Mouse (Mus musculus): Measurements from ENCODE around the gene Lyzl6. TPM values are rescaled to one million over a fixed set of nuclear protein-coding genes. Genes with fewer than 3 reads are reported as not detected.

The Lyzl6 gene
- polyA plus RNA-seq, 2 experiments: not detected

DNA sequence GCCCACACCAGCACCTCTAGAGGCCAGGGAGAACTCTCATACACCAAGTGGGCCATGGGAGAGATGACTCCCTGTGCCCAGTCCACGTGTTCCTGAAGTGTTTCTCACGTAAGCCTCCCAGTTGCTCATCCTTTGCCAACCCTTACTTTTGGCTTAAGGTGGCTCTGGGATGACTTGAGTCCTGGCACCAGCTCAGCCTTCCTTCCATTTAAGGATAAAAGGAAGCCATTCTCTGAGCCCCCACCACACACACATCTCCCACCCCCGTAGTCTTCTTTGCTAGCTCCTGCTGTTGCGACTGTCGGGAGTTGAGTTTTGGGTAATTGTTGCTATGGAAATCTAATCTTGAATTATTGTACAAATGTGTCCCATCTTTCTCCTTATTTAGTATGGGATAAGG is 23.9 kb upstream of the Lyzl6 start:
- H3K9me3 ChIP-seq (ENCODE audit: control insufficient read depth, low read length): no peaks in the 10 kb centered on the region
- peaks cover 11% of the 10 kb centered on the region; the same call in 1 of the 2 replicates for H3K4me1 ChIP-seq (ENCODE audit: control insufficient read depth, insufficient read depth, low read length)
- ATAC-seq (ENCODE audit: low FRiP score, low read depth) (no peak), DNase-seq (ENCODE audit: low spot score) (no peak)
- 0 out of 2 replicates have a peak, but pooled peaks cover 4% of the 10 kb centered on the region for H3K27me3 ChIP-seq (ENCODE audit: control insufficient read depth, insufficient read depth, low read length)
- H3K36me3 ChIP-seq (ENCODE audit: control insufficient read depth, insufficient read depth, low read length): no peaks in the 10 kb centered on the region
- no peak for TF ChIP-seq POLR2A (IDR thresholded peaks at IDR 0.05; ENCODE audit: borderline replicate concordance, extremely low read depth, insufficient read depth, insufficient read length)
- H3K4me3 ChIP-seq (replicated peaks; ENCODE audit: low read length): no peak overlapping the region
- no peak overlapping the region for H3K27ac ChIP-seq (replicated peaks; ENCODE audit: low read depth, low read length)
- H3K9ac ChIP-seq (ENCODE audit: low read depth, low read length, severe bottlenecking): no peak overlapping the region
- 84% methylated on average over 5 of the region's 5 CpGs for WGBS
- no peak overlapping the region for H3K4me2 ChIP-seq (replicated peaks; ENCODE audit: low read depth, low read length, severe bottlenecking)

DNA sequence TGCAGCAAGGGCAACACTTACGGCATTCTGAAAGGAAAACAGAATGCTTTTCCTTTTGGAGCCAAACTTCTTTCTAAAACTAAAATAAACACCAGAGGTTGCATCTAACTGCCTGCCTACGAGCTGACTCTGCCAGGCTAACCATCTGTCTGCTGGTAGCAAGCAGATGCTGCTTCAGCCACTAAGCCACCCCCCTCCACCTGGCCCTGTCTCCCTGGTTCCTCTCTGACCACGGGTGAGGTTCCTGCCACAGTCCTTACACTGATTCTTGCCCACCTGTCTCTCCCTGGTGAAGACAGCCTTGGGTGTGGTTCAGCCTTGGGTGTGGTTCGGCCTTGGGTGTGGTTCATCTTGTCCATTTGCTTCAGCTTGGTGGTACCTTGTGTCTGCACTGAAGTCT is 23.2 kb upstream of the Lyzl6 start:
- Histone ChIP-seq H3K36me3 (ENCODE audit: control insufficient read depth, insufficient read depth, low read length) (no peaks in the 10 kb centered on the region), H3K27me3 (ENCODE audit: control insufficient read depth, insufficient read depth, low read length) (0 out of 2 replicates have a peak, but pooled peaks cover under 1% of the 10 kb centered on the region), H3K4me3 (replicated peaks; ENCODE audit: low read length) (no peak overlapping the region), H3K4me1 (ENCODE audit: control insufficient read depth, insufficient read depth, low read length) (peaks cover 6% of the 10 kb centered on the region; the same call in 1 of the 2 replicates), H3K27ac (replicated peaks; ENCODE audit: low read depth, low read length) (no peak overlapping the region), H3K9me3 (ENCODE audit: control insufficient read depth, low read length) (no peaks in the 10 kb centered on the region), H3K4me2 (replicated peaks; ENCODE audit: low read depth, low read length, severe bottlenecking) (no peak overlapping the region), H3K9ac (ENCODE audit: low read depth, low read length, severe bottlenecking) (no peak overlapping the region)
- DNase-seq (ENCODE audit: low spot score) (no peak), ATAC-seq (ENCODE audit: low FRiP score, low read depth) (no peak)
- 63% methylated on average over 4 of the region's 4 CpGs for WGBS
- no peak for TF ChIP-seq POLR2A (IDR thresholded peaks at IDR 0.05; ENCODE audit: borderline replicate concordance, extremely low read depth, insufficient read depth, insufficient read length)

DNA sequence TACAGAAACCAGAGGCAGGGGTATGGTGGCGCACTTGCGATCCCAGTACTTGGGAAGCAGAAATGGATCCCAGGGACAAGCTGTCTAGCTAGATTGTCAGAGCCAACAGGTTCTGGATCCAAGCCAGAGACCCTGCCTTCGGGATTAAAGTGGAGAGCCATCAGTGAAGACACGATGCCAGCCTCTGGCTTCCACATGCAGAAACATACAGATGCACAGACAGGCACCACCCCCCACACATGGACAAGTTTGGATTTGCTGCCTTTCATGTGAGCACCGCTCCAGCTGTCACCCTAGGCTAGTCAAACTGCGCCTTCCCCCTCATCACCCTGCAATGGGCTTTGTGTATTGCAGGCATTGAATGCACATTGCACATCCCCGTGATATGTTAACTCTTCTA is 19.5 kb upstream of the Lyzl6 start:
- ATAC-seq (ENCODE audit: low FRiP score, low read depth) (no peak), DNase-seq (ENCODE audit: low spot score) (no peak)
- no peak overlapping the region for H3K4me3 ChIP-seq (replicated peaks; ENCODE audit: low read length)
- no peak for TF ChIP-seq POLR2A (IDR thresholded peaks at IDR 0.05; ENCODE audit: borderline replicate concordance, extremely low read depth, insufficient read depth, insufficient read length)
- no peak overlapping the region for H3K4me2 ChIP-seq (replicated peaks; ENCODE audit: low read depth, low read length, severe bottlenecking)
- H3K9ac ChIP-seq (ENCODE audit: low read depth, low read length, severe bottlenecking): no peak overlapping the region
- no peaks in the 10 kb centered on the region for H3K36me3 ChIP-seq (ENCODE audit: control insufficient read depth, insufficient read depth, low read length)
- H3K4me1 ChIP-seq (ENCODE audit: control insufficient read depth, insufficient read depth, low read length): no peaks in the 10 kb centered on the region
- no peaks in the 10 kb centered on the region for H3K27me3 ChIP-seq (ENCODE audit: control insufficient read depth, insufficient read depth, low read length)
- no peak overlapping the region for H3K27ac ChIP-seq (replicated peaks; ENCODE audit: low read depth, low read length)
- H3K9me3 ChIP-seq (ENCODE audit: control insufficient read depth, low read length): no peaks in the 10 kb centered on the region
- WGBS: 82% methylated on average over 7 of the region's 7 CpGs

DNA sequence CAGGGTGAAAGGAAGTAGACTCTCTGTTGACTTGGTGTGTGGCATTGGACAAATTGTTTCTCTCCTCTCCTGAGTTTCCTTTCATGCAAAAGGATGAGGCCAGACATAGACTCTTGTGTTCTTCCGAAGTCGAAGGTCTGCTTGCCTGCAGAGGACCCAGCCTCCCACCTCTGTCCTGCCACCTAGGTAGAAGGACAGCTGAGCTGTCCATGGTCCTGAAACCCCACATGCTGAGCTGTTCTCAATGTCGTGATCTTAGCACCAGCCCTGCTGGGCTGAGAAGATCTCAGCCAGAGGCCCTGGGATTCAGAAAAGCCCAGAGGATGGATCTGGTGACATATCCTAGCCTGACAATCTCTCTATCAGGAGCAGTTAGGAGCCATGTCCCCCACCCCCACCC is 17.8 kb upstream of the Lyzl6 start:
- 7% methylated on average over 3 of the region's 3 CpGs for WGBS
- no peak overlapping the region for H3K4me3 ChIP-seq (replicated peaks; ENCODE audit: low read length)
- ATAC-seq (ENCODE audit: low FRiP score, low read depth) (no peak), DNase-seq (ENCODE audit: low spot score) (peak; percentile 80)
- no peaks in the 10 kb centered on the region for H3K4me1 ChIP-seq (ENCODE audit: control insufficient read depth, insufficient read depth, low read length)
- H3K4me2 ChIP-seq (replicated peaks; ENCODE audit: low read depth, low read length, severe bottlenecking): no peak overlapping the region
- H3K9me3 ChIP-seq (ENCODE audit: control insufficient read depth, low read length): no peaks in the 10 kb centered on the region
- peaks cover 12% of the 10 kb centered on the region for H3K27me3 ChIP-seq (ENCODE audit: control insufficient read depth, insufficient read depth, low read length)
- H3K9ac ChIP-seq (ENCODE audit: low read depth, low read length, severe bottlenecking): no peak overlapping the region
- TF ChIP-seq POLR2A (IDR thresholded peaks at IDR 0.05; ENCODE audit: borderline replicate concordance, extremely low read depth, insufficient read depth, insufficient read length): no peak
- H3K27ac ChIP-seq (replicated peaks; ENCODE audit: low read depth, low read length): no peak overlapping the region
- H3K36me3 ChIP-seq (ENCODE audit: control insufficient read depth, insufficient read depth, low read length): no peaks in the 10 kb centered on the region

DNA sequence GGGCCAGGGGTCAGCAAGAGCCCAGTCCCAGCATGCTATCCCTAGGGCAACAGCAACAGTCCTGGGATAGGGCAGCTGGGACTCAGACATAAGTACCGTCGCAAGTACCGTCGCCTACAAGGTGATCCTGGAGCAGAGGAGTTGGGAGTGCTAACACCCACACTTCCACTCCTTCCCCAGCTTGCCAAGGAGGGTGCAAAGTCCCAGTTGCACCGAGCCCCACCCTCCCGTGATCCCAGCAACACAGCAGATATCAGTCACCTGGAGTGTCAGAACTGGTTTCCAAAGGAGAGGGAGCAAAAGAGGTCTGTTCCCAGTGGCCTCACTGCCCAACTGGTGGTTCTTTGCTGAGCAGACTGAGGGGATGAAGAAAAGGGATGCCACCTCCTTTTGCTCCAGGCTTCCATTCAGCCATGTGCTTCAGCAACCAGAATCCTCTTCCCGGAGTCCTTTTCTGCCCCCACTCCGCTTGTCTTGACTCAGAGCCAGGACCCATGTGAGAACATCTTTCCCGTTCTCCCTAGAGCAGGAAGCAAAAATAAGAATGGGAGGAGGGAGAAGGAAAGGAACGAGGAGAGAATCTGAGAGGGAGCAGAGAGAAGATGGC is 14.8 kb upstream of the Lyzl6 start:
- TF ChIP-seq POLR2A (IDR thresholded peaks at IDR 0.05; ENCODE audit: borderline replicate concordance, extremely low read depth, insufficient read depth, insufficient read length): no peak
- Histone ChIP-seq H3K27ac (replicated peaks; ENCODE audit: low read depth, low read length) (no peak overlapping the region), H3K27me3 (ENCODE audit: control insufficient read depth, insufficient read depth, low read length) (peaks cover 41% of the 10 kb centered on the region), H3K4me3 (replicated peaks; ENCODE audit: low read length) (no peak overlapping the region), H3K9ac (ENCODE audit: low read depth, low read length, severe bottlenecking) (no peak overlapping the region), H3K9me3 (ENCODE audit: control insufficient read depth, low read length) (no peaks in the 10 kb centered on the region), H3K36me3 (ENCODE audit: control insufficient read depth, insufficient read depth, low read length) (no peaks in the 10 kb centered on the region), H3K4me2 (replicated peaks; ENCODE audit: low read depth, low read length, severe bottlenecking) (no peak overlapping the region), H3K4me1 (ENCODE audit: control insufficient read depth, insufficient read depth, low read length) (peaks cover 6% of the 10 kb centered on the region)
- WGBS: 67% methylated on average over 10 of the region's 10 CpGs
- ATAC-seq (ENCODE audit: low FRiP score, low read depth) (no peak), DNase-seq (ENCODE audit: low spot score) (no peak)
